Mouse (Mus musculus) layer of hippocampus, postnatal 25 days (tissue): ENCODE data around the gene Pkd1. TPM values are rescaled to one million over a fixed set of nuclear protein-coding genes. Genes with fewer than 3 reads are reported as not detected.

ENCODE experiments used
- DNase-seq, 2 experiments: peaks; one replicate each; pipeline ENCODE4 v3.0.0; 2022; ENCODE audit warnings: mixed read lengths in 2 of 2, low spot score in 1 of 2; ENCODE audit errors: extremely low spot score in 1 of 2
- microRNA-seq, 2 experiments: library from miRNA; unstranded; fragments of <30 nt; microRNA quantifications; one replicate each; pipeline ENCODE4 v1.2.0; 2021
- total RNA-seq, 2 experiments: library from RNA; stranded (reverse); gene quantifications; 2 replicates each; pipeline ENCODE4 v1.2.3; 2021

The Pkd1 gene
- total RNA-seq, 2 experiments from 2014 or later, result 68.9 to 89.9 TPM

DNA sequence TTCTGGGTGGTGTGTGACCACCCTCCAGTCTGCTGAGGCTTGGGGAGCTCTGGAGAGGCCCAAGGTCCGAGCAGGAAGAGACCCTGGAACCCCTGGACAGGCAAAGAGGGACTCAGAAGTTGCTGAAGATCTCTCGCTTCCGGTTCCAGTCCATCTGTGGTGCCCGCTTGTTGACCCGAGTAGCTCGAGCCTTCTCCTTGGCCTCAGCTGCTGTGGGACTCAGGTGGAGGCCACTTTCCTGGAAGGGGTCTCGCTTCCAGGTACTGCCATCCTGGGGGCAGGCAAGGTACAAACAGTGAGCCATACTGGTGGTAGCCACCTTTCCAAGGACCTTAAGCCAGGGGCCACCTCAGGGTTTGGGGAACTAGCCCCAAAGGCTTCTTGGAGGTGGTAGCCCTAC, 90.5 kb downstream of the Pkd1 start:
- DNase-seq, result no peak

DNA sequence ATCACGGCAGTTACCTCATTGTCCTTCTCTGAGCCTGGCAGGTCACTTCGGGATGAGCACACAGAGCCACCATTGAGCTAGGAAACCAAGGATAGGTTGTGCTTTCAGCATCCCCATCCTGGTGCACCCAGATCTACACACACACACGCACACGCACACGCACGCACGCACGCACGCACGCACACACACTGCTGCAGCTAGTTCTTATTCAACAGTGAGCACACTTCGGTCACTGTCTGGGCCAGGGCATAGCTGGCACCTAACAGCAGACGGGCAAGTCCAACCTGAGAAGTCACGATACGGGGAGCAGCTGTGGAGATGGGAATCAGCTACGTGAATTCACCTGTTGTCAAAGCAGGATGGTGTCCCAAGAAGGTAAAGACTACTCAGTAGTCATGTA, 90.9 kb downstream of the Pkd1 start:
- no peak for DNase-seq

- DNase-seq, result no peak
These were observed 92.3 kb downstream of the Pkd1 start for GRCm38 (mm10) chr17:24641944-24642343.

DNA sequence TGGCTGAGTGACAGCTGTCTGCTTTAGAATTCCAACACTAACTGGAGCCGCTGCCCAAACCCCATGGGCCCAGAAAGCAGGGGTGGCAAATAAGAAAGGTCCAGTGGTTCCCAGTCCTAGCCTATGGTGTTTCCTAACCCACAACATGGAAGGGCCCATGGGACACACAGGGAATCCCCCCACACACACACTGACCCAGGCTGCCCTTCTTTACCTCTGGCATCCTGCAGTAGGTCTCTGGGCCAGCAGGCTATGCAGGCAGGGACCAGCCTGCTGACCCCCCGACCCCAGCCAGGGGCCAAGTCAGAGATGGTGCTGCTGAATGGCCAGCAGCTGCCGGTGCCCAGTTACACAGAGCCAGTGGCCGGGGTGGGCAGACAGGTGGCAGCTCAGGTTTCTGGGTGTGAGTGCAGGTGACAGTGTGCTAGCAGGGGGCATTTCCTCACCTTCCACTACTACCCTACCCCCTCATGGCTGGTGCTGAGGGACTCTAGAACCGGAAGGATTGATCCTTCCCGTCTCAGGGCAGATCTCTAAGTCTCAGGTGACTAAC, 93.2 kb downstream of the Pkd1 start:
- no peak for DNase-seq

- no peak for DNase-seq
These were observed 94.5 kb downstream of the Pkd1 start for GRCm38 (mm10) chr17:24644030-24644715.

- DNase-seq, result no peak
These were observed 95.5 kb downstream of the Pkd1 start for GRCm38 (mm10) chr17:24644875-24645721.

DNA sequence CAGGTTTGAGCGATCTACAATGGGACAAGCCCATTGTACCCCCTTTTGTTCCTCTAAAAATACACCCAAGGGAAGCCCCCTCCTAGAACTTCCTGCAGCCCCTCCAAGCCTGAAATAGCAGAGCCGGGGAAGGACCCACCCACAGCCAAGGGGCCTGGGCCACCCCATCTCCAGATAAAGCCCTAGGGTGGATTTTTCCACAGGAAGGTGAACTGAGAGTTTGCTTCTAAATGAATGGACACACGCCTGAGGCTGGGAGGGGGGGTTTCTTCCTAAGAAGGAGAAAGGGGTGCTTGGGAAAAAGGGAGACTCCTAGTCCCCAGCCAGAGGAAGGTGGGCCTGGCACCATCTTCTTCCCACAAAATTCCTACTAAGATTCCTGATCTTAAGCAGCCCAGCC, 96.3 kb downstream of the Pkd1 start:
- DNase-seq, result no peak

Small RNA genes lying within 50 kb of the gene (microRNA-seq; reads per million reads assigned to microRNA genes)
- 8.5 to 9.6 reads per million in 2 experiments for gene Gm24589

Other genes with a start within 250 kb of the Pkd1 start
- gene Abca17, start 198.8 kb upstream of the Pkd1 start, total RNA-seq, result 1 to 10 TPM in 1 of 2 experiments, under 1 TPM in 1; 0.47 to 1.2 TPM
- 10 to 100 TPM; 70.7 to 75.2 TPM for gene Abca3, start 197.9 kb upstream of the Pkd1 start, total RNA-seq
- gene Rnps1, start 135.3 kb upstream of the Pkd1 start, total RNA-seq, result 100 to 1,000 TPM; 117 to 120 TPM
- 10 to 100 TPM; 23.3 to 26.9 TPM for gene Eci1, start 123.2 kb upstream of the Pkd1 start, total RNA-seq
- gene Dnase1l2, start 106.7 kb upstream of the Pkd1 start, total RNA-seq, result 1 to 10 TPM; 6.0 to 7.8 TPM
- gene E4f1, start 79.5 kb upstream of the Pkd1 start, total RNA-seq, result 10 to 100 TPM; 25.4 to 36.0 TPM
- 10 to 100 TPM; 61.5 to 74.6 TPM for gene Pgp, start 79.4 kb upstream of the Pkd1 start, total RNA-seq
- gene Bricd5, start 76.0 kb upstream of the Pkd1 start, total RNA-seq, result 1 to 10 TPM; 1.6 to 3.5 TPM
- 10 to 100 TPM; 38.1 to 40.1 TPM for gene Mlst8, start 70.8 kb upstream of the Pkd1 start, total RNA-seq
- 100 to 1,000 TPM; 143 to 165 TPM for gene Caskin1, start 61.2 kb upstream of the Pkd1 start, total RNA-seq
- 10 to 100 TPM; 69.9 to 88.9 TPM for gene Traf7, start 21.9 kb upstream of the Pkd1 start, total RNA-seq
- 10 to 100 TPM; 65.1 to 72.1 TPM for gene Rab26, start 15.6 kb upstream of the Pkd1 start, total RNA-seq
- 100 to 1,000 TPM; 150 to 186 TPM for gene Tsc2, start 82.8 kb downstream of the Pkd1 start, total RNA-seq
- gene Nthl1, start 82.8 kb downstream of the Pkd1 start, total RNA-seq, result 1 to 10 TPM; 3.3 to 4.7 TPM
- gene Slc9a3r2, start 100.5 kb downstream of the Pkd1 start, total RNA-seq, result 10 to 100 TPM; 45.1 to 50.0 TPM
- gene Npw, start 108.6 kb downstream of the Pkd1 start, total RNA-seq, result 1 to 10 TPM; 2.1 to 2.9 TPM
- 10 to 100 TPM; 36.9 to 40.0 TPM for gene Zfp598, start 119.9 kb downstream of the Pkd1 start, total RNA-seq
- gene Syngr3, start 140.1 kb downstream of the Pkd1 start, total RNA-seq, result 100 to 1,000 TPM; 160 to 178 TPM
- 10 to 100 TPM; 18.6 to 19.2 TPM for gene Gfer, start 146.3 kb downstream of the Pkd1 start, total RNA-seq
- 1 to 10 TPM; 2.7 to 3.0 TPM for gene Noxo1, start 146.4 kb downstream of the Pkd1 start, total RNA-seq
- 10 to 100 TPM; 27.7 to 29.8 TPM for gene Tbl3, start 157.8 kb downstream of the Pkd1 start, total RNA-seq
- not detected for gene Rnf151, start 168.2 kb downstream of the Pkd1 start, total RNA-seq
- gene Rps2, start 168.3 kb downstream of the Pkd1 start, total RNA-seq, result 100 to 1,000 TPM; 352 to 392 TPM
- gene Ndufb10, start 174.6 kb downstream of the Pkd1 start, total RNA-seq, result 100 to 1,000 TPM; 201 to 234 TPM
- gene Rpl3l, start 178.0 kb downstream of the Pkd1 start, total RNA-seq, result under 1 TPM in 1 of 2 experiments, not detected in 1; 0.20 TPM
- 10 to 100 TPM; 40.5 to 46.2 TPM for gene Msrb1, start 186.8 kb downstream of the Pkd1 start, total RNA-seq
- under 1 TPM; 0.26 to 0.37 TPM for gene Hs3st6, start 203.2 kb downstream of the Pkd1 start, total RNA-seq